Mouse (Mus musculus): ENCODE measurements around the gene Mrnip.

Gene Mrnip

DNA sequence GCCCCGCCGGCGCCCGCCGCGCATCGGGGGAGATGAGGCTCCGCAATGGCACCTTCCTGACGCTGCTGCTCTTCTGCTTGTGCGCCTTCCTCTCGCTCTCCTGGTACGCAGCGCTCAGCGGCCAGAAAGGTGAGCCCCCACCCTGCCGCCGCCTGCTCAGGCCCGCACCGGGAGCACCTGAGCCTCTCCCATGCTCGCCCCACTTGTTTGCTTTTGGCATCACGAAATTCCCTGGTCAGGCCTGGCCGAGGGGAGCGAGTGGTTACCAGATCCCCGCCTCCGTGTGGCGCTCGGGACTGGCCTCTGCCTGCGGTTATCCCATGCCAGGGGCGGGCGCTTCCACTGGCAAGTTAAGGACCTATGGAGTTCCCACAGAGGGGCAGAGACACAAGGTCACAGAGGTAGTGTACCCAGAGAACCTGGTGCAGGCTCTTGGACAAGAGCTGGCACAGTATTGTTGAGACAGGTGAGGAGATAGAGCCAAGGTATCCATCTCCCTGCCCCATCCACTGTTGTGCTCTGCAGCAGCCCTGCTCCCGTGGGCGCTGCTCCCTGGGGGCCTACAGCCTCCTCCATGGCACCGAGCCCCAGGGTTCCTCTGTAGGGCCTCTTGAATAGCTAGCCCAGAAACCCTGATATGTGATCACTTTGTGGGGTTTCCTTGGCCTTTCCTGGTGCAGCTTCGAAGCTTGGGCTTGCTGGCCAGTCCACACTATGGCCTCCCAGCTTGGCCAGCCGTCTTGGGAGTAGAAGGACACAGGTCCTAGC is 51.6 kb downstream of the Mrnip start:
- DNase-seq (ENCODE audit: low spot score in 2 of 2) = peak in 1 of 2 experiments; percentile 34

DNA sequence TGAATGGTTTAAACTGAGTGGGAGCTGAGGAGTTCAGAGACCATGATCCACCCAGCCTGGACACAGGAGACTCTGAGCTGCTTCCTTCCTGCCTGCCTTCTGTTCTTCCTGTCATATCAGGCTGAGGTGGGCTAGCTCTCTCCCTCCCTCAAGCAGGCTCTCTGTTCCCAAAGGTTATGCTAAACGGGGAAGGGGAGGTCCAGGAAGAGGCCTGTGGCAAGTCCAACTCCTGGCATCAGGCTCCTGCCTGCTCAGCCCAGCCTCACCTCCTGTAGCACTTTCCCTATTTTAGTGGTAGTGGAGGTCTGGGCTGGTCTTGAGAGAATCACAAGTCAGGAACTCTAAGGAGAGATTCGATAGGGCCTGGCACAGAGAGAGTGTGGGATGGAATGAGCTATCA is 52.2 kb downstream of the Mrnip start:
- no peak for DNase-seq (ENCODE audit: low spot score in 2 of 2)

DNA sequence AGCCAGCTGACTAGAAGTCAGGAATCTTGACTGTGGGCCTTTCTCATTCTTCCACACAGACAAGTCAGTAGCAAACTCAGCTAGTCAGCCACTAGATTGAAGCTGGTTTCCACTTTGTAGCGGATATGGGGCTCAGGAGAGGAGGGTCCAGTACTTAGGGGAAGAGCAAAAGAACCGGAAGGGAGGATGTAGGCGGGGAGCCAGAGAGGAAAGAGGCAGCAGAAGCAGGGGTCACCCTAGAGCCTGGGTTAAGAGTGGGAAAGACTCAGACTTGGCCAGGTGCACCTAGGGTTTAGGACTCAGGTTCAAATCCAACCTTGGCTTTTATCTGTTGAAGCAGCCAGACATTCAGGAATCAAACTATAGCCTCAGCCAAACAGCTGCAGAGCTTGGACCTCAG is 53.0 kb downstream of the Mrnip start:
- DNase-seq (ENCODE audit: low spot score in 2 of 2) = no peak

DNA sequence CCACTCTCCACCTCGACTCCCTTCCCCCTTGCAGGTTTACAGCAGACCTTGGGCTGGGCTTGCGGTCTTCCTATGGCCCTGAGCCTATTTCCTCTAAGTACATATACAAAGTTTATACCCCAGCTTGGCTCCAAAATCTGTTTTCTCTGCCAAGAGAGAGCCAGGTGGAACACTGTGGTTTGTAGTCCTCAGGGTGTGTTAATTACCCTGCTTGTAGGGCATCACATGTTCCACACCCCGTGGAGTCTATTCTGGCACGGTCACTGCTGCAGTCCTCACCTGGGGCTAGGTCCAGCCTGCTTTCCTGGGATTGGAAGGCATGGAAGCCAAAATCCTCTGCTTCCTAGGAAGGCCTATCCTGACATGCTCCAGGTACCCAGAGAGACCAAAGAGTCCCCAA is 53.5 kb downstream of the Mrnip start:
- DNase-seq (ENCODE audit: low spot score in 2 of 2) = no peak

DNA sequence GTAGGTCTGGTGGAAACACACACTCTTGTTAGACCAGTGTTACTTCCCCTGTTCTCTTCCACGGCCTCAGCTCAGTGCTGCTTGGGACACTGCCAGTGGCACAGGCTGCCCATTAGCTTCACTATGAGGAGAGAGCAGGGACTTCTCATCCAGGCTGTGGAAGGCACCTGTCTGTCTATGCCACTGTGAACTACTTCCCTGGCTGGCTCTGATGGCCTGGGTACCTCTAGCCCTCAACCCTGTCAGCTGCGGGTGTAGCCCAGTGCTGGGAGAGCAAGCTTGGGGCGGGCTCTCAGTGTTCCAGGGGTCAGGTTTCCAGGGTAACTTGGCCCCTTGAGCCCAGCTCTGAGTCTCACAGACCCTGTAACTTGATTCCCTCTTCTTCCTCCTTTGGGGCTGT is 54.5 kb downstream of the Mrnip start:
- no peak for DNase-seq (ENCODE audit: low spot score in 2 of 2)

DNA sequence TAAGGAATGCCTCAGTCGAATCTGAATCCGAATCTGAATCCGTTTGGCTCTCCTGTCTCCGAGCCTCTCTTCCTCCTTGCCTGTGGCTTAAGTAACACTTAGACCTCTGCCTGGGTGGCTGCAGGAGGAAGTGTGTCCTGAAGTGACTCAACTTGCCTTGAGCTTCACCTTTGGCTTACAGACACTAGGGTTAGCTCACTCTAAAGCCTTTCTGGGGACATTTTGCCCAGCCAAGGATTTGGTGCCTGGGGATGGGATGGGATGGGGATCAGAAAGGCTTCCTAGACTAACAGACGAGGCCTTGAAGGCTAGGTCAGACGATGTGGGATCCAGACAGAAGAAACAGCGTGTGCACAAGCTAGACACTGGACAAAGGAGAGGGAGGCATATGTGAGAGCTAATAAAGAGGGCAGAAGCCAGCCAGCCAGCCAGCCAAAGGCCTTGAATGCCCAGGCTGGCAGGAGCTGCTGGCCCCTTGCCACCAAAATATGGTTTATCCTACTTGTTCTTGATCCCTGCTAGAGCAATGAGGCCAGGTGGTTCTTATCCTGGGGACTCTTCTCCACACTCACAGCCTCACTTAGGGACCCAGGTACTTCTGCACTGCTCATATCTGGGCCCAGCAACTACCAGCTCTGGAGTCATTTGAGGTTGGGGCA is 55.1 kb downstream of the Mrnip start:
- DNase-seq (ENCODE audit: low spot score in 2 of 2) = no peak

DNA sequence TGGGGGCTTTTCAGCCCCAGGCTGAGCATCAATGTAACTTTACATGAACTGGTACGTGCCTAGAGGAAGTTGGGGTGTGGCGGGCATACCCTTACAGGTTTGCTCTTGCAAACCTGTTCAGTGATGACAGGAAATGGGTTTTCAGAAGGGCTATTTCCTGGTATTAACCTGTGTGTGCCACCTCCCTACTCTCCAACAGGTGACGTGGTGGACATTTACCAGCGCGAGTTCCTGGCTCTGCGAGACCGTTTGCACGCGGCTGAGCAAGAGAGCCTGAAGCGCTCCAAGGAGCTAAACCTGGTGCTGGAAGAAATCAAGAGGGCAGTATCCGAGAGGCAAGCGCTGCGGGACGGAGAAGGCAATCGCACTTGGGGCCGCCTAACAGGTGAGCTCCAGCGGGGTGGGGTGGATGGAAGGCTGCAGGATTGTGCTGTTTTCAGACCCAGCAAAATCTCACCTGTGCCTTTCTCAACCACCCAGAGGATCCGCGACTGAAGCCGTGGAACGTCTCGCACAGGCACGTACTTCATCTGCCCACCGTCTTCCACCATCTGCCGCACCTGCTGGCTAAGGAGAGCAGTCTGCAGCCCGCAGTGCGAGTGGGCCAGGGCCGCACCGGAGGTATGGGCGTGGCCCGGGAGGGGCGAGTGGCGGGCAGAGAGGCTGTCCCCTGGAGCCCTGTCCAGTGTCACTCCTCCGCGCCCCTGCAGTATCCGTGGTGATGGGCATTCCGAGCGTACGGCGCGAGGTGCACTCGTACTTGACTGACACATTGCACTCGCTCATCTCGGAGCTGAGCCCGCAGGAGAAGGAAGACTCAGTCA is 56.4 kb downstream of the Mrnip start:
- DNase-seq (ENCODE audit: low spot score in 2 of 2) = no peak

DNA sequence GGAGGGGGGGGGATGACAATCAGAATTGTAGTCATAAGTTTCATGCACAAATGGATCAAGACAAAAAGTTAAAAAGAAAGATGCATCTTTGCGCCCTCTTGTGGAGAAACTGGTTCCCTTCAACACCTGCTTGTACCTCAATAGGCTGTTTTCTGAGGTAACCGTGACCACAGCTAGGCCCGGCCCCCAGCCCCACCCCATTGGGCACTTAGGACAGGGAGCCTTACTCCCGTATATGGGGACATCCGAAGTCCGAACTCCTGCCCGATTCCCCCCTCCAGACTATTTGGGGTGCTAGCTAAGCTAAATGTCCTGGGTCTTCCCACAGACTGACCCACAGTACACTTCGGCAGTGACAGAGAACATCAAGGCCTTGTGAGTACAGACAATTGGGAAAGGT is 57.2 kb downstream of the Mrnip start:
- peak; percentile 31 to 66 for DNase-seq (ENCODE audit: low spot score in 2 of 2)

DNA sequence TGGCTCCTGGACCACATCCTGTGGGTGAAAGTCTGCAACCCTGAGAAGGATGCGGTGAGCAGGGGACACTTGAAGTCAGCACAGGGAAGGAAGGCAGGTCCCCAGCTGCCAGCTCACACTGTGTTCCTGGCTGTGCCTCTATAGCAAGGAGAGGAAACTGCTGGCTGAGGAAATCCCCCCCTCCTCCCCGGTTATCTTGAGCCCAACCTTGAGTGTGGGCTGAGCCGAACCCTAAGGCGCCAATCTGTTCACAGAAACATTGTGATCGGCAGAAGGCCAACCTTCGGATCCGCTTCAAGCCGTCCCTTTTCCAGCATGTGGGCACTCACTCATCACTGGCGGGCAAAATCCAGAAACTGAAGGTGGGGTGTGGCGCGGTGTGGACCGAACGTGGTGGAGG is 58.8 kb downstream of the Mrnip start:
- no peak for DNase-seq (ENCODE audit: low spot score in 2 of 2)

DNA sequence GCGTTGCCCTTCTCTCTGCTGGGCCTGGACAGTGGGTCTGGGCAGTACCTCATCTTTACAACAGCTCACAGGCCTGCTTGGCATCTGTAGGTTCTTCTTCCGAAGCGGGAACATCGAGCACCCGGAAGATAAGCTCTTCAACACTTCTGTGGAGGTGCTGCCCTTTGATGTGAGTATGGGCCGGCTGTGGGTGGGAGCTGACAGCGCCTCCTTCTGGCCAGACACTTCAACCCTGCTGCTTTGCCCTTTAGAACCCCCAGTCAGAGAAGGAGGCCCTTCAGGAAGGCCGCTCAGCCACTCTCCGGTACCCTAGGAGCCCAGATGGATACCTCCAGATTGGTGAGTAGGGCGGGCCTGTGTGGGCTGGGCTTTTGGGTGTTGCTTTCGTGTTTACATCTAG is 59.7 kb downstream of the Mrnip start:
- no peak for DNase-seq (ENCODE audit: low spot score in 2 of 2)

DNA sequence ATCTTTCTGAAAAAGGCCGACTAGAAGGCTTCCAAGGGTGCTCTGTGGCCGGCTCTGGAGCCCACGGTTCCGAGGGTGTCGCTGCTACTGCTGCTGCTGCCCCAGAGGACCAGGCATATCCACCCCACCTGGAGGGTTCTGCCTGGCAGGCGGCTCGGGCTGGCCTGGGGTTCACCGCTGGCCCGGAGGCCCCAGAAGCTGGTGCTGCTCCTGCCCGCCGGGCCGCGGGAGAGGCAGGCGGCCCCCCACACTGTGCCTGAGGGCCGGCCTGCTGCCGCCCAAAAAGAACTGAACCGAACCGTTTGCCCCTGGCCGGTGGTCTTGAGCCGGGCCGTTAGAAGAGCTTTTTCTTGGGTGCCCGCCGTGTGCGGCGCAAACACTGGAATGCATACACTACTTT is 60.4 kb downstream of the Mrnip start:
- no peak for DNase-seq (ENCODE audit: low spot score in 2 of 2)

DNA sequence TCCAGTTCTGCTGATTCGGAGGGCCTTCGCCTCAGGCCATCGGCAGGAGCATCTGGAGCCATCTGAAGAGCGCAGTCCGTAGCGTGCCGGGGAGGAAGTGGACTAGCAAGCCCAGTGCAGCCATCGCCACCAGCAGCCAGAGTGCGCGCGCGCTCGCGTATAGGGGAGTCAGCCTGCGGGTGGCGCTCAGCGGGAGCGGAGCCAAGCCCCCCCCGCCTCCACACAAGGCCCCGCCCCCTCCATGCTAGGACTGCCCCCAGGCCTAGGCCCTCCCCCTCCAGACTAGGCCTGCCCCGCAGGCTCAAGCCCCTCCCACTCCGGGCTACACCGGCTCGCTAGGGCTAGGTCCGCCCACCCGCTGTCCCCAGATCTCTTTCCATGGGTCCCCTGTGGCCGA is 62.3 kb downstream of the Mrnip start:
- DNase-seq (ENCODE audit: low spot score in 2 of 2) = peak; percentile 85 to 93

DNA sequence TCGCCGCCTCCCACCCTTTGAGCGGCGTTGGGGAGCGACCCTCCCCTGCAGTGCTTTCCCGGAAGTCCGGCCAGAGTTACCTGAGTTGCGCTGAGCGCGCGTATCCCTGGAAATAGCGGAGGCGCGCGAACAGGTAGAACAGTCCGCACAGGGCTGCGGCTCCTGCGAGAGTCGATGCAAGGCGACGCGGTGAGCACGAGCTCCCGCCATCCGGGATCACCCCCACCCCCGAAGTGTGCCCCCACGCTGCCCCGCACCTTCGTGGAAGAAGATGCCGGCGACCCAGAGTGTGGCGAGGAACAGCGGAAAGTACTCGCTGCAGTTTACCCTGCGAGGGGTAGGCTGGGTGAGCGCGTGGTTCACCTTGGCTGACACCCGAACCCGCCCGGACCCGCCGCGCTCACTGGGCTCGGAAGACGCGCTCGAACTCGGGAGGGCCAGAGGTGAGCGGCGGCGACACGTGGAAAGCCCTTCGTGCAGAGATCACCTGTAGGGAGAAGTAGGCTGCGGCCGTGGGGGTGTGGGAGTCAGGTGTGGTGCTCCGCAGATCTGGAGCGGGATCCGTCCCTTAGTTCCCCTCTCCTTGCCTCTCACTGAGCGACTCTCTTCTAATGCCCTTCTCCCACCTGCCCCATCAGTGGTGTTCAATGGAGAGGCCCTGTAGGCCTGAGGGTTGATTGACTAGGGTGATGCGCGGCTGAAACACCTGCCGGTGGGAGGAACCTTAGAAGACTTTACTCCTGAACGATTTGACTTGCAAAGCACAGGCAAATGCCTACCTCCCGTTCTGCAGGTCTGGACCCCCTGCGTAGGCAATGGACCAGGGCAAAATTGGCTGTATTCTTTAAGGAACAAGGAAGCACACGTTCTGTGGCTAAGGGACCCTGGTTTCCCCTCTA is 62.9 kb downstream of the Mrnip start:
- DNase-seq (ENCODE audit: low spot score in 2 of 2) = peak in 1 of 2 experiments; percentile 24

DNA sequence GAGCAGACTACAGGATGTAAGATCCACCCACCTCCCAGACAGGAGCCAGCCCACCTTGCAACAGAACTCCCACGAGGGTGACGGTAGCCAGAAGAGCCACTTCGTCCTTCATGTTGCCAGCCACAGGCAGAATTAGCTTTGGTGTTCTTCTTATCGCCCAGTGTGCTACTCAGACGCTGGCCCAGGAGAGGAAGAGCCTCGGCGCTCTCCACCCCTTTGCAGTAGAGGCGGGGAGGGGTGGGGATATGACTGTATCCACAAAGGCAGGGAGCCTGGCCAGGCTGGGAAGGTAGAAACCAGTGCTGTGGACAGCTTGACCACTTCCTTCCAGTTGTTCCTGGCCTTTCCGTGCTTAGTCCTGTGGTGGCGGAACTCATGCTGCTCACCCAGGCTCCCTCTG is 64.1 kb downstream of the Mrnip start, which contains the start of gene Ltc4s:
Gene Ltc4s, minus strand, starts transcription at position 293 of the 400 bp plus-strand sequence.
- no peak for DNase-seq (ENCODE audit: low spot score in 2 of 2)

DNA sequence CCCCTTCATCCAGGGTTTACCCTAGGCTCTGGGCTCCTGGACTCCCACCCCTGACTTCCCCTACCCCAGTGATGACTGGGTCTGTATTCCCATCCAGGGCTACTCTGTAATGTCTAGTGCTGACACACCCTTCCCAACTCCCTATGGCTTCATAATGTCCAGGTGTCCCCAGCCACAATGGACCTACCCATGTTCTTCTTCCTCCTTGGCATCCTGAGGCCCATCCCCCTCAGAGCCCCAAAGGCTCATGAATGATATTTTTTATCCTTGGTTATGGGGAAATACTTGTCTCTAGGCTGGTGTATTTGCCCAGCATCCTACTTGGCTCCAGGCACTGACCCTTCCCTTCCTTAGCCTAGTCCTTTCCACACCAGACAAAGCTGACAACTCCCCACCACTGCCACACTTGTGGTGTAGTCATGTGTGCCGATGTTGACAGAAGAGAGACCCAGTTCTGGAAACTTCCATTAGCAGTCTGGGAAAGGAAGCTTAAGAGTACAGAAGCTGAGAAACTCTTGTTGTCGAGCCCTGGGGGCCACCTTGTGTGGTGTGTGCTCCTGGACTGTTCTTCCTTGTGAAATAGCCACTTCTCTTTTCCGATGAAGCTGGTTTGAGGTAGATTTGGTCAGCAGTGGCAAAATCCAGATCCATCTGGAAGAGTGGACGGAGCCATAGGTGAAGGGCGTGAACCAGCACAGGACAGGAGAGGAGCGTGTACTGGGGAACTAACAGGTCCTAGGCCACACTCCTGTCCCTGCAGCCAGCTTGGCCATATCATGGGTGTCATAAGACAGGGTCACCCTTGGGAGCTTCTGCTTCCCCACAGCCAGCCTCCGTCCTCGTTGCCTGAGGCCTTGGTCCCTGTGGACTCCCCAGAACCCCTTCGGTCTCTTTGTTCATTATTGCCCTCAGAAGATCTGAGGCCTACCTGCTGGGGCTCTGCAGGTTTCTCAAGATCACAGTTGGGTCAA is 64.9 kb downstream of the Mrnip start:
- no peak for DNase-seq (ENCODE audit: low spot score in 2 of 2)

DNA sequence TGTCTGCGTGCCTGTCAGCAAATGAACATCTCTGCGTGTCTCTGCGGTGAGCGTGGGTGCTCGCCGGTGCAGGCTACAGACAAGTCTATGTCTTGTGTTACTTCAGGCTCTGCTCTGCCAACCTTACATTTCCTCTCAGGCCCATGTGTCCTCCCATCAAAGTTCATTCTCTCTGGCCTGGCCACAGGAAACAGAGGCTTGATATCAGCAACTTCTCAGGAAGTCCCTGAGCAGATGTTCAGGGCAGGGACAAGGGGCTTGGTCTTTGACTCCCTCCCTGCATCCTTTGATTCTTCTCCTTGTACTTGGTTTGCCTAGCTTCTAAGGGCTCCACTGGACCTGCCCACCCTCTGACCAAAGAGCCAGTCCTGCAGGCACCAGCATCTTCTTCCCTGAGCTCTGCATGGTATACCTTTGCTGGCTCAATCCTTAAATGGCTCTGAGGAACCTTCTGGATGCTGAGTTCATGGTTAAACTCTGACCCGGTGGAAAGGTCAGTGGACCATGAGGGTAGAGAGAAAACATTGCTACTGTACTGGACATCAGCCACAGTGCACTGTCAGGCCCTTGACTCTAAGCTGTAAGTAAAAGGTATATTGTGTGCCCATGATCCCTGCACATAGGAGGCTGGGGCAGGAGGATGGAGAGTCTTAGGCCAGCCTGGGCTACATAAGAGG is 66.1 kb downstream of the Mrnip start:
- no peak for DNase-seq (ENCODE audit: low spot score in 2 of 2)

DNA sequence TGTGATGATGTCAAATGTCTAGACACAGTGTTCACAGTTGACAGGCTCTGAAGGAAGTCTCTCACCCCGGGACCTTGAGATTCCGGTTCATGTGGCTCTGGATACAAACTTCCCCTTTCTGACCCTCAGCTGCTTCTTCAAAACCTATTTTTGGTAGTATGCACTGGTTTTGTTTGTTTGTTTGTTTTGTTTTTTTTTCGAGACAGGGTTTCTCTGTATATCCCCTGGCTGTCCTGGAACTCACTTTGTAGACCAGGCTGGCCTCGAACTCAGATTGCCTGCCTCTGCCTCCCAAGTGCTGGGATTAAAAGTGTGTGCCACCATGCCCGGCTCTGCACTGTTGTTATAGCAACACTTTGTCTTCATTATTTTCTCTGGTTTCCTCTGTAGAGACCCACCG is 69.7 kb downstream of the Mrnip start:
- DNase-seq (ENCODE audit: low spot score in 2 of 2) = no peak

DNA sequence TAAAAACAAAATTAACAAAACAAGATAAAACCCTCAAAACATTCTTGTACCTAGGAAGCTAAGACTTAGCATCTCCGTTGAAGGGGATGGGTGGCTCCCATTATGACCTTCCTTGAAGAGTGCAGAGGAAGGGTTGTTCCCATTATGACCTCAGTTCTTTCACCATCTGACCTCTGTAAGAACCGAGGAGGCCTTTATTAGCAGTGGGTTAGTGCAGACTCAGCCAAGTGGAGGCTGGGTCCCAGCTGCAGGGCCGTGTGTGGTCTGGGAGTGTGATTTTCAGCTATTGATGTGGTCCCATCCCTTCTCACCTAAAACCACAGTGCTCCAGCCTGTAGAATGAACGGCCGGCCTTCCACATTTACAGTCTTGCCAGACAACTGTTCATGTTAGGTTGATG is 71.0 kb downstream of the Mrnip start:
- DNase-seq (ENCODE audit: low spot score in 2 of 2) = no peak

DNA sequence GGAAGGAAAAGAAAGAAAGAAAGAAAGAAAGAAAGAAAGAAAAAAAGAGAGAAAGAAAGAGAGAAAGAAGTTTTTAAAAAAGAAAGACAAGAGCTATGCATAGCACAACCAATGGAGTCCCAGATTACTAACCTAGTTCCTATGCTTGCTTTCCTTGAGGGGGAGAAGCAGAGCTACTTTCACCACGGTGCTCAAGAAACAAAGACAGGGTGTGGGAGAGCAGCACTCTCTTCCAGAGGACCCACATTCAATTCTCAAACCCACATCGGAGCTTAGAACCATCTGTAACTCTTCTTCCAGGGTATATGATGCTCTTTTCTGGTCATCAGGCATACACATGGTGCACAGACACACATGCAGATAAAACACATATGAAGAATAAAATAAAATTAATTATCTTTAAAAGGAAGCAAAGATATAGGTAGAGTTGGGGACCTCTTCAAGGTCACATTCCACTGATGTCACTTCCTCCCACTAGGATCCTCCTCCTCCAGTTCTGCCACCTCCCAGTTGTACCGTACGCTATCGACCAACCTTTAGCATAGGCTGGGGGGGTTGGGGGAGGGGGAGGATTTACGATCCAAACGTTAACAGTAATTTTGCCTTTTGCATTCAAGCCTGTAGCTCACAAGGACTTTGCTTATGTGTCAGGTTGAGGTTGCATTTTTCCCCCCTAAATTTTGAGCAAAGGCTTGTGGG is 74.4 kb downstream of the Mrnip start:
- DNase-seq (ENCODE audit: low spot score in 2 of 2) = no peak
